Mouse (Mus musculus) ES-Bruce4 (cell line): ENCODE measurements at regions not wholly inside any gene's neighbourhood (a gene's known extent, or its start where the extent isn't known, plus 50 kb on each side); places are given as distances from the start of the nearest gene placed in this dataset.

Experiments used
- H3K27ac ChIP-seq: 2 replicates; pipeline ENCODE4 v1.5.1; 2012; ENCODE audit warnings: low read length, inconsistent platforms; ENCODE audit not compliant: insufficient read depth
- H3K27me3 ChIP-seq: 2 replicates; pipeline ENCODE4 v1.6.1; 2012; ENCODE audit warnings: mild to moderate bottlenecking, low read length, inconsistent platforms; ENCODE audit not compliant: control insufficient read depth, poor library complexity, insufficient read depth, severe bottlenecking
- H3K36me3 ChIP-seq: 2 replicates; pipeline ENCODE4 v1.6.1; 2012; ENCODE audit warnings: inconsistent platforms, mild to moderate bottlenecking, low read length, moderate library complexity; ENCODE audit not compliant: control insufficient read depth, poor library complexity, insufficient read depth, severe bottlenecking
- H3K4me1 ChIP-seq: one replicate; pipeline ENCODE4 v1.8.1; 2011; ENCODE audit warnings: low read length; ENCODE audit not compliant: control insufficient read depth, insufficient read depth
- H3K4me3 ChIP-seq: 2 replicates; pipeline ENCODE4 v1.5.1; 2011; ENCODE audit warnings: low read depth, mild to moderate bottlenecking, low read length
- H3K9ac ChIP-seq: 2 replicates; pipeline ENCODE4 v1.6.1; 2012; ENCODE audit warnings: low read depth, mild to moderate bottlenecking, inconsistent platforms; ENCODE audit not compliant: poor library complexity, severe bottlenecking
- H3K9me3 ChIP-seq: replicated peaks from 2 replicates; pipeline ENCODE4 v1.6.1; 2012; ENCODE audit warnings: mild to moderate bottlenecking, low read length, inconsistent platforms; ENCODE audit not compliant: control insufficient read depth, poor library complexity, insufficient read depth, severe bottlenecking
- CTCF ChIP-seq: IDR thresholded peaks from one replicate; pipeline ENCODE4 v1.8.1; 2011; ENCODE audit warnings: low read depth, low read length
- EP300 ChIP-seq: IDR thresholded peaks from 2 replicates; pipeline ENCODE4 v1.6.1; 2011; ENCODE audit warnings: low read depth, low read length; ENCODE audit not compliant: insufficient read depth

DNA sequence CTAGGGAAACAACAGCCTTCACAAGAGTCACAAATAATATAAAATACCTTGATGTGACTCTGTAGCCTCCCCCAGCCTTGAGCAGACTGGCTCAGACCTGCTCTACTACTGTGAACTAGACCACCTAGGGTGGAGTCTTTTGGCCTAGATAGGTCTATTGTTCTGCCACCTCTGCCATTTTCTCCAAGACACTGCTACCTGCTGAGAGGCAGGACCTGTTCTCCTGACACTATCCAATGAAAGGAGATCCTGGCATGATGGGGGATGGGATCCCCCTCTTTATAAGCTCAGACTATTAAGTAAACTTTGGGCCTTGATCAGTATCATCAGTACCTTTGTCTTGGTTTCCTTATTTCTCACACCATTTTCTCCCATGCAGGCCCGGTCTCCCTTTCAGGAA lies 118.7 kb downstream of the Spopl start:
- Histone ChIP-seq H3K27me3 (no peaks in the 10 kb centered on the region), H3K9me3 (peaks cover 9% of the 10 kb centered on the region), H3K4me3 (no peak overlapping the region), H3K9ac (no peak overlapping the region), H3K36me3 (no peaks in the 10 kb centered on the region), H3K4me1 (no peaks in the 10 kb centered on the region), H3K27ac (peak overlapping the region; percentile 79)
- TF ChIP-seq CTCF = no peak
- 0 out of 2 replicates have a peak, but pooled peaks have one; percentile 42 for TF ChIP-seq EP300
